Mouse (Mus musculus) inflammation-experienced regulatory T-cells (primary cell): Measurements from ENCODE around the gene Mef2b. TPM values are rescaled to one million over a fixed set of nuclear protein-coding genes. Genes with fewer than 3 reads are reported as not detected.

Experiments
- polyA plus RNA-seq, 2 experiments: library from polyadenylated mRNA; unstranded; fragments of 100-300 nt; shearing (Covaris generic); gene quantifications; one replicate each; pipeline ENCODE4 v1.2.1; 2017

The Mef2b gene
- under 1 TPM; 0.58 to 0.80 TPM for polyA plus RNA-seq

DNA sequence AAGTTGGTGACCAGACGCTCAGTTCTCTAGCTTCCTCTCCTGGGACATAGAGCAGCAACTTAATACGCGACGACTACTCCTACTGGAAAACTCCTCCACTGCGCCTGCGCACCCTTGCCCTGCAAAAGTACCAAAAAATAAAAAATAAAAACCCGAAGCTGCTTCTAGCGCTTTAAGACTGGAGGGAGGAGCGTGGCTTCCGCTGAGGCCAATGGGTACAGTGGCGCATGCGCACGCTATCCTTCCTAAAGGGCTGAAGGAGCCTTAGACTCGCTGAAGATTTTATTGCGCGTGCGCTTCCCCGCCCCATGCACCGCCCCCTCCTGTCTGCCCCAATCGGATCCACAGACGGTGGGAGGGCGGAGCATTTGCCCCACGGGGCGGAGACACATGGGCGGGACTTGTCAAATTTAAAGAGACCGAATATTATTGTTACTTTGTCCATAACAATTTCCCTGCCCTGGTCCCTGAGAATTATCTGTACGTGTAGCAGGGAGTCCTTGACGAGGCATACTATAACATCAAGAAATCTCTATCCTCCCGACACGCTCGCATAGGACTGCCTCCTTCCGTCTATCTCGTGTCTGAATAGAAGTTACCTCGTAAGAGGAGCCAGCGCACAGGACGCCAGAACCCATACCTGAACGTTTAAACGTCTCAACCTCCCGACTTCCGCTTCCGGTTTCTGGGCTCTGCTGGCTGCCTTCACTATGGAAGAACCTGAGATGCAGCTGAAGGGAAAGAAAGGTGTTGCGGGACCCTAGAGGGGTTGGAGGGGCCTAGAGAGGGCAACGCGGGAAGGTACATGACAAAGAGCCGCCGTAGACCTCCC is at the start of gene Mef2b, which contains the start of the genes Rfxank and Borcs8:
Gene Mef2b (plus strand): TSS at position 686 of the 832 bp plus-strand sequence.
Gene Rfxank (minus strand): TSS at position 129 of the 832 bp plus-strand sequence.
Gene Borcs8 (plus strand): TSS at position 474 of the 832 bp plus-strand sequence.

DNA sequence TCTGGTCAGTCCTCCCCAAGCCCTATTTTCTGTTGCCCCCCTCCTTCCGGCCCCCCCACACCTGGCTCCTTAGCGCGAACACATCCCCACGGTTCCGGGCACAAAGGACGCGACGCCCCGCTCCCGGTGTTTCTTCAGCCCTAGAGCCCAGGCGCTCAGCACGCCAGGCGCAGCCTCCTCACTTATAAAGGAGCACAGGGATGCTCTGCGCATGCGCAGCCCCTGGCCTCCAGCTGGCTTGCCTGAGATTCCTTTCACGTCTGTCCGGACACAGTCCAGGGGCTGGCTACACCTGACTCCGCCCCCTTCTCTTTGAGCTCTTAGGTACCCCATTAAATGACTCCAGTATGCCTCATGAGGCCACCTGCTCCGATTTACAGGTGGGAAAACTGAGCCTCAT is 18.8 kb upstream of the Mef2b start, which contains the start of gene Ncan:
Gene Ncan (minus strand): TSS at position 207 of the 400 bp plus-strand sequence.

DNA sequence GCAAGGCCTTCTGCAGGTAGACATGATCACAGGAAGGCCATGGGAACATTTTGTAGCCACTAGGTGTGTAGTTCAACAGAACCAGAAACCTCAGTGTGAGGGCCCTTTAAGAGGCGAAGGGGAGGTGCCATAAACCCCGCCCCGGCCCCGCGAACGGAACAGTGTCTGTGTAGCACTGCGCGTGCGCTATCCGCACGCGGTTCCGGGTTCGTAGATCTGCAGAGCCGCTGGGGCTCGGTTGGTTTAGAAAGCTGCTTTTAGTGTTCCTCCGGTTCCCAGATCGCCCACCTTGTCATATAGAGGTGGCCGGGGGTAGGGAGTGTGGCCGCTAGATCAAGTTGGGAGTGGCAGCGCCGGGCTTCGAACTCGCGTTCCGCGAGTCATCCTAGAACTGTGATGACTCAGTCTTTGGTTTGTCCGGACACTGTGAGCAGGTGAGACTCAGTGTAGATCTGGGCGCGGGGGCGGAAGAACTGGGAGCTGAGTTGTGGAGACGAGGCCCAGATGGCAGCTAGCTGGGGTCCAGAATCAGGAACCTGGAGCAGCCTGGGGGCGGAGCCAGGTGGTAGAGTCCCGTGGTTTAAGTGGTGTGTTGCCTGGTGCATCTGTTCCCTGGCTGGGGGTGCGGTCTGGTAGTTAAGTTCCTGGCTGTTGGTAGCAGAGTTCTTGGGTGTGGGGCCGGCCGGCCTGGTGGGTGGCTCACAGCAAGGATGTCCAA is 8.2 kb upstream of the Mef2b start, which contains the start of gene Nr2c2ap:
Gene Nr2c2ap (plus strand): TSS at position 168 of the 718 bp plus-strand sequence.

DNA sequence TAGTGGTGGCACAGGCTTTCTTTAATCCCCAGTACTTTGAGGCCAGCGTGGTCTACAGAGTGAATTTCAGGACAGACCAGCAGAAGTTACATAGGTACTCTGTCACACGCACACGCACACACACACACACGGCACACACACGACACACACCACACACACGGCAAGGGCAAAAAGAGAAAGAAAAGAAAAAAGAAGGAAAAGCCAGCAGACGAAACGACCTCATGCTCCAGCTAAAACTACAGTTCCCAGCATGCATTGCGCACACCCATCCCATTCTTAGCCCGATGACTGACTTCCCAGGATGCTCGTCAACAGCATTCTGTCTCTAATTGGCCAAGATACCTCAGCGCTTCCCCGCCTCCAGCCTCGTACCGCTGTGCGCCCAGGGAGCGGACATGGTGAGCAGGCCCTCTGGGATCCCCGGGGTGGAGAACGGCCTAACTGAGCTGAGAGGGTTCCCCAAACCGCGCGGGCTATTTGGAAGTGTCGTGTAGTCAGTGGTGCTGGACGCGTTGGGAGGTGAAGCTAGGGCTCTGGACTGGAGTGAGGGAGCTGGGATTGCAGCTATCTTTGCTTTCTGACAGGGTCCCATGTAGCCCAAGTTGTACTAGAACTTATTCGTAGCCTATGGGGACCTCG is 32.7 kb downstream of the Mef2b start, which contains the start of gene Tmem161a:
Gene Tmem161a (plus strand): TSS at position 314 of the 639 bp plus-strand sequence.

DNA sequence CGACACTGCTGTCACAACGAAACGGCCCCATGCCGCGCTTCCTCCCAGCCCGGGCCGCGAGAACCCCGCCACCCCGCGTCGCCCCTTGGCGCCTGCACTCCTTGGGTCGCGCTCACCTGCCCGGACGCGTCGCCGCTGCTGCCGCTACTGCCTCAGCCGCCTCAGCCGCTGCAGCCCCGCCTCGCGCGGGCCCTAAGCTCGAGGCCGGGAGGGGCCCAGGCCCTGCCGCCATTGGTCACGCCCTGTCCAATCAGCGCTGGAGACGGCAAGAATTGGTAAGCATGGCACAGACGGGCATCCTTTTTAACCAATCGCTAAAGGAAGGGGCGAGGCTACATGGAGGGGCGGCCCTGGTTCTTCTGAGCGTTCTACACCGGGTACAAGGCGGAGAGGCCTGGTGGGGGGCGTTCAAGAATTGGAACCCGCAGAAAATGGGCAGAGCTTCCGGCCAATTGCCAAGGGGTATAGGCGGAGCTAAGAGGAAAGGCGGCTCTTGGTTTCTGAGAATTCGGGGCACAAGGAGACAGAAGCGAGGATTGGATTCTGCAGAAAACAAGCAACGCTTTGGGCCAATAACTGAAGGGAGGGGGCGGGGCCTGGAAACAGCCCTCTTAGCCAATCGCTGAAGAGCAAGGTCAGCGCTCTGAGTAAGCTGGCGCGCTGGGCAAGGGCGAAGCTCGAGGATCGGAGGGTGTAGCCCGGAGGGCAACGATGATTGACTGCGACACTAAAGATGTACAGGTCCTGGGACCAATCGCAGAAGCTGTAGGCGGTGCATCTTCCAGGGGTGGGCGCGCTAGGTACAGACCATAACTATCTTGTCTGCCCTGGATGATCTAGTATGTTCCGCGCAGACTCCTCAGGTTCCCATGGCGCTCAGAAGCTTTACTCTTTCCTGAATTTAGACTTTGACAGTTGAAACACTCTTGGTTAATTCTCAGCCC is 72.9 kb downstream of the Mef2b start, which contains the start of gene Slc25a42:
Gene Slc25a42 (minus strand): TSS at position 194 of the 944 bp plus-strand sequence.

Other genes starting within 250 kb of the Mef2b start
- gene Tssk6, start 237.5 kb upstream of the Mef2b start, polyA plus RNA-seq = 1 to 10 TPM; 4.3 to 5.5 TPM
- gene Ndufa13, start 237.2 kb upstream of the Mef2b start, polyA plus RNA-seq = 100 to 1,000 TPM; 156 to 161 TPM
- 1 to 10 TPM in 1 of 2 experiments, not detected in 1; 2.0 TPM for gene Yjefn3, start 237.0 kb upstream of the Mef2b start, polyA plus RNA-seq
- gene Gatad2a, start 143.3 kb upstream of the Mef2b start, polyA plus RNA-seq = 100 to 1,000 TPM; 126 to 142 TPM
- gene Mau2, start 97.0 kb upstream of the Mef2b start, polyA plus RNA-seq = 100 to 1,000 TPM in 1 of 2 experiments, 10 to 100 TPM in 1; 97.7 to 107 TPM
- 10 to 100 TPM; 59.2 to 60.4 TPM for gene Sugp1, start 96.9 kb upstream of the Mef2b start, polyA plus RNA-seq
- gene Tm6sf2, start 66.8 kb upstream of the Mef2b start, polyA plus RNA-seq = 1 to 10 TPM in 1 of 2 experiments, not detected in 1; 2.4 TPM
- 1 to 10 TPM in 1 of 2 experiments, under 1 TPM in 1; 0.36 to 1.0 TPM for gene Hapln4, start 56.3 kb upstream of the Mef2b start, polyA plus RNA-seq
- gene Ncan, start 18.8 kb upstream of the Mef2b start, polyA plus RNA-seq = under 1 TPM; 0.04 to 0.65 TPM
- gene Nr2c2ap, start 8.4 kb upstream of the Mef2b start, polyA plus RNA-seq = 10 to 100 TPM; 45.5 to 55.2 TPM
- gene Rfxank, start 557 bp upstream of the Mef2b start, polyA plus RNA-seq = 10 to 100 TPM; 40.9 to 46.2 TPM
- gene Borcs8, start 212 bp upstream of the Mef2b start, polyA plus RNA-seq = 10 to 100 TPM; 57.6 to 64.3 TPM
- gene Tmem161a, start 32.6 kb downstream of the Mef2b start, polyA plus RNA-seq = 10 to 100 TPM; 40.1 to 42.8 TPM
- gene Slc25a42, start 72.6 kb downstream of the Mef2b start, polyA plus RNA-seq = 10 to 100 TPM; 11.3 to 13.4 TPM
- 10 to 100 TPM; 34.2 to 37.0 TPM for gene Sugp2, start 94.5 kb downstream of the Mef2b start, polyA plus RNA-seq
- 10 to 100 TPM in 1 of 2 experiments, 1 to 10 TPM in 1; 8.5 to 10.7 TPM for gene Armc6, start 94.8 kb downstream of the Mef2b start, polyA plus RNA-seq
- 1 to 10 TPM; 1.6 to 8.4 TPM for gene Homer3, start 143.1 kb downstream of the Mef2b start, polyA plus RNA-seq
- 10 to 100 TPM; 51.5 to 62.1 TPM for gene Ddx49, start 162.8 kb downstream of the Mef2b start, polyA plus RNA-seq
- gene Cope, start 162.8 kb downstream of the Mef2b start, polyA plus RNA-seq = 100 to 1,000 TPM; 335 to 351 TPM
- gene Cers1, start 176.1 kb downstream of the Mef2b start, polyA plus RNA-seq = under 1 TPM; 0.11 to 0.55 TPM
- gene Gdf1, start 190.1 kb downstream of the Mef2b start, polyA plus RNA-seq = under 1 TPM; 0.51 to 0.95 TPM
- gene Upf1, start 213.6 kb downstream of the Mef2b start, polyA plus RNA-seq = 10 to 100 TPM; 78.8 to 89.3 TPM
- 1 to 10 TPM; 2.0 to 2.9 TPM for gene Comp, start 233.8 kb downstream of the Mef2b start, polyA plus RNA-seq